In the genomic region with DNA sequence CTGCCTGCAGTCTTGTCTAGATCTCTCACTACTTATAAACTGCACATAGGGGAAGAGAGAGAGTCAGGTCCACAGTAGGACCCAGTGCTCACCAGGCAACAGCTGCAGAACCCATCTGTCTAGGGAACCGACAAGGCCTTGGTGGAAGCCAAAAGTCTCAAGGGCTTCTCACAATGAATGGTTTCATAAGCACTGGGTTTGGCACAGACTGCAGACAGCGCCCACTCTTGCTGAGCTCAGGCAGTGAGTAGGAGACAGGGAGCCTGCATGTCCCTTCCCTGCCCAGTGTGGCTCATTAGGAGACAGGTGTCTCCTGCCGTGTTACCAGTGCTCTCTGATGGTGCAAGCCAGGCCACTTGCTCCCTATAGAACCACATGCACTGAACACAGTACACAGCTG, we compare ENCODE assay signal across 20 mouse cellular contexts. TPM values are rescaled to one million over a fixed set of nuclear protein-coding genes. Genes with fewer than 3 reads are reported as not detected.
A peak's percentile ranks its signal among the peaks of the same experiment; 100 is the strongest.
DNase-seq lines count a peak whose midpoint lies in the region.
"Had no signal": no experiment of that assay in that cellular context is flagged by ENCODE, and none has a peak within 500 bp of the region (broad histone marks: within the 10 kb centered on the region; RNA-seq: fewer than 3 reads in every experiment).

No protein-coding gene starts in this region.

- intact Hi-C loops in heart, postnatal 14 days (cut with DNase I), result no loop called here

- peak; percentile 74 for DNase-seq in adrenal gland, adult 2 months
- no peak for DNase-seq in adrenal gland, postnatal 4 days (ENCODE audit: low spot score in 2 of 2)
- DNase-seq in lung, postnatal 10 days, result peak; percentile 18
- DNase-seq in lung, postnatal 14 days, result no peak
- peak; percentile 54 to 70 for DNase-seq in layer of hippocampus, postnatal 14 days (ENCODE audit: low spot score in 2 of 2)
- DNase-seq in telencephalon, adult 2 months (ENCODE audit: low read depth, low spot score), result peak; percentile 79
- DNase-seq in lung, postnatal 36 days, result no peak
- no peak for DNase-seq in heart, postnatal 14 days
- DNase-seq: cerebellum, adult 9-10 months; gastrocnemius, postnatal 36 days; kidney, adult 9 months had no signal

RNA-seq across cellular contexts. Expression of gene Cops9, which starts 3.6 kb away (rescaled TPM):
- 100 to 1,000 TPM; 320 to 351 TPM for total RNA-seq in adrenal gland, adult 2 months (2021)
- polyA plus RNA-seq in adrenal gland, adult 2 months (2012; rRNA removed), result 51.9 and 62.0 TPM in 2 replicates
- 100 to 1,000 TPM; 292 to 315 TPM for total RNA-seq in adrenal gland, postnatal 4 days (2021)
- total RNA-seq in layer of hippocampus, postnatal 14 days (2021), result 100 to 1,000 TPM; 315 to 327 TPM
- 100 to 1,000 TPM; 217 to 236 TPM for total RNA-seq in heart, postnatal 14 days (2021)

RNA-seq across cellular contexts. Expression of gene Otos, which starts 10.5 kb away (rescaled TPM):
- total RNA-seq in adrenal gland, adult 2 months (2021), result not detected
- 0.47 and 0.74 TPM in 2 replicates for polyA plus RNA-seq in adrenal gland, adult 2 months (2012; rRNA removed)
- under 1 TPM; 0.34 to 0.59 TPM for total RNA-seq in adrenal gland, postnatal 4 days (2021)
- total RNA-seq in layer of hippocampus, postnatal 14 days (2021), result 1 to 10 TPM in 1 of 2 experiments, under 1 TPM in 1; 0.60 to 1.0 TPM
- not detected for total RNA-seq in heart, postnatal 14 days (2021)
- total RNA-seq: gastrocnemius, postnatal 36 days had no signal
- polyA plus RNA-seq: heart, embryonic 14.5 days had no signal

RNA-seq across cellular contexts. Expression of gene Olfr12, which starts 20.6 kb away (rescaled TPM):
- total RNA-seq in adrenal gland, adult 2 months (2021), result not detected
- polyA plus RNA-seq in adrenal gland, adult 2 months (2012; rRNA removed), result not detected in 2 replicates
- total RNA-seq in adrenal gland, postnatal 4 days (2021), result not detected
- total RNA-seq in layer of hippocampus, postnatal 14 days (2021), result under 1 TPM in 1 of 2 experiments, not detected in 1; 0.07 TPM
- not detected for total RNA-seq in heart, postnatal 14 days (2021)
- total RNA-seq: gastrocnemius, postnatal 36 days; layer of hippocampus, postnatal 10 days; megakaryocyte progenitor cell, adult 5-6 weeks had no signal
- polyA plus RNA-seq: forebrain, embryonic 10.5 days; heart, embryonic 14.5 days; hindbrain, embryonic 15.5 days; liver, embryonic 15.5 days; neural tube, embryonic 15.5 days; stomach, embryonic 15.5 days; urinary bladder, adult 2 months had no signal

RNA-seq across cellular contexts. Expression of gene Olfr1410, which starts 32.6 kb away (rescaled TPM):
- total RNA-seq in adrenal gland, adult 2 months (2021), result not detected
- not detected in 2 replicates for polyA plus RNA-seq in adrenal gland, adult 2 months (2012; rRNA removed)
- not detected for total RNA-seq in adrenal gland, postnatal 4 days (2021)
- total RNA-seq in layer of hippocampus, postnatal 14 days (2021), result under 1 TPM in 1 of 2 experiments, not detected in 1; 0.14 TPM
- not detected for total RNA-seq in heart, postnatal 14 days (2021)
- total RNA-seq: gastrocnemius, postnatal 36 days; layer of hippocampus, postnatal 10 days; megakaryocyte progenitor cell, adult 5-6 weeks had no signal
- polyA plus RNA-seq: forebrain, embryonic 10.5 days; heart, embryonic 14.5 days; hindbrain, embryonic 15.5 days; liver, embryonic 15.5 days; neural tube, embryonic 15.5 days; stomach, embryonic 15.5 days; urinary bladder, adult 2 months had no signal

RNA-seq across cellular contexts. Expression of gene Olfr1411, which starts 44.0 kb away (rescaled TPM):
- total RNA-seq in adrenal gland, adult 2 months (2021), result not detected
- not detected in 2 replicates for polyA plus RNA-seq in adrenal gland, adult 2 months (2012; rRNA removed)
- not detected for total RNA-seq in adrenal gland, postnatal 4 days (2021)
- not detected for total RNA-seq in layer of hippocampus, postnatal 14 days (2021)
- total RNA-seq in heart, postnatal 14 days (2021), result not detected
- total RNA-seq: gastrocnemius, postnatal 36 days; layer of hippocampus, postnatal 10 days; megakaryocyte progenitor cell, adult 5-6 weeks had no signal
- polyA plus RNA-seq: forebrain, embryonic 10.5 days; heart, embryonic 14.5 days; hindbrain, embryonic 15.5 days; liver, embryonic 15.5 days; neural tube, embryonic 15.5 days; stomach, embryonic 15.5 days; urinary bladder, adult 2 months had no signal

Comparison
In these comparisons a context has a peak if more than half of its experiments do, and no peak if none do; other contexts are left out.
1. DNase-seq: peak in adrenal gland, adult 2 months (single experiment), lung, postnatal 10 days (single experiment), layer of hippocampus, postnatal 14 days (2 of 2) and telencephalon, adult 2 months (single experiment); none in adrenal gland, postnatal 4 days (0 of 2), lung, postnatal 14 days (single experiment), lung, postnatal 36 days (single experiment) and heart, postnatal 14 days (0 of 2).